Mouse (Mus musculus): Measurements from ENCODE around the gene Trpm5. TPM values are rescaled to one million over a fixed set of nuclear protein-coding genes. Genes with fewer than 3 reads are reported as not detected.

Gene Trpm5
- polyA plus RNA-seq, 1 experiment: not detected

DNA sequence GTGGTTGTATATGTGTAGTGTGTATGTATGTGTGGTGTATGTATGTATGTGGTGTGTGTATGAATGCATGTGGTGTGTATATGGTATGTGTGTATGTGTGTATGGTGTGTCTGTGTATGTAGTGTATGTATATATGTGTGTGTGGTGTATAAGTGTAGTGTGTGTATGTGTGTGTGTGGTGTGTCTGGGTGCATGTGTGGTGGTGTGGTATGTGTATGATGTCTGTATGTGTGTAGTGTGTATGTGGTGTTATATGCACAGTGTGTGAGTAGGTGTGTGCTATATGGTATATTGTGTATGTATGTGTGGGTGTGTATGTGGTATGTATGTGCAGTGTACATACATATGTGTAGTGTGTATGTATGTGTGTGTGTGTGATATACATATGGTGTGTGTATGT, 74.4 kb downstream of the Trpm5 start:
- TF ChIP-seq GATA1 (IDR thresholded peaks at IDR 0.05; ENCODE audit: low read length): no peak

Other genes with a start within 250 kb of the Trpm5 start
- not detected in 2 replicates for gene Th, start 163.5 kb downstream of the Trpm5 start, polyA plus RNA-seq (2012)
- 0.03 and 0.16 TPM in 2 replicates for gene Ascl2, start 125.4 kb downstream of the Trpm5 start, polyA plus RNA-seq (2012)
- 86.9 and 111 TPM in 2 replicates for gene Tspan32, start 89.6 kb downstream of the Trpm5 start, polyA plus RNA-seq (2012)
- 103 and 152 TPM in 2 replicates for gene Cd81, start 41.9 kb downstream of the Trpm5 start, polyA plus RNA-seq (2012)
- gene Tssc4, start 25.4 kb downstream of the Trpm5 start, polyA plus RNA-seq (2012): 235 and 294 TPM in 2 replicates
- gene Kcnq1, start 11.7 kb upstream of the Trpm5 start, polyA plus RNA-seq (2012): not detected in 2 replicates